Mouse (Mus musculus) cortical plate, adult 2 months (tissue): ENCODE measurements around the gene Pacsin2.

Experiments used
- CTCF ChIP-seq: fragments of 200-500 bp; IDR thresholded peaks from 2 replicates; pipeline ENCODE4 v1.5.1; 2011; ENCODE audit warnings: mild to moderate bottlenecking, control low read depth, low read length; ENCODE audit not compliant: insufficient read depth; ENCODE audit errors: extremely low read depth
- POLR2A ChIP-seq: fragments of 200-500 bp; IDR thresholded peaks from 2 replicates; pipeline ENCODE4 v1.6.1; 2011; ENCODE audit warnings: mild to moderate bottlenecking, low read length, control low read depth; ENCODE audit not compliant: insufficient read depth; ENCODE audit errors: extremely low read depth

DNA sequence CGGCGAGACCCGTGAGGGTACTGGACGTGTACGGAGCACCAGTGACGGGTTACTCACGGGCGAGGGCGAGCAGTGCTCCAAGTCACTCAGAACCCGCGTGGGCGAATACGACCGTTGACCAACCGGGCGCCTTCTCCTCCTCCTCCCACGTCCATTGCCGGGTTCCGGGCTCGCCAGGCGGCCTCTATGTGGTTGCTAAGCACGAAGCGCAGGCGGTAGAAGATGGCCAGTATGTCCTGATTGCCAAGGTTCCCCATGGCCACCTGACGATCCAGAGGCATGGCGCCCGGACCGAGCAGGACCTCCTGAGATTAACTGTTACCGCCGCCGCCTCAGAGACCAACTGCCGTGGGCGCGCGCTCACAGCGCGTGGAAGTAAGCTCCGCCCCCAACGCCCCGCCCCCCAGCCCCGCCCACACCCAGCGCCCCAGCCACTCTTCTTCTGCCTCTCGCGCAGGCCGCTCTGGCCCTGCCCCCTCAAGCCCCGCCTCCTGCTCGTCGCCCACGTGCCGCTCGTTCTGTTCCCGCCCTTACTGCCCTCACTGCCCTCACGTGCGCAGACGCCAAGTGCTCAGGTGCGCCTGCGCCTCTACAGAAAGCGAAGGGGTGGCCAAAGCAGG is 97.4 kb downstream of the Pacsin2 start:
- no peak for TF ChIP-seq CTCF
- TF ChIP-seq POLR2A: no peak
